Mouse (Mus musculus) brain, embryonic 18.5 days (tissue): ENCODE measurements around the gene Gm38392.

Experiments
- DNase-seq: peaks from one replicate; pipeline ENCODE4 v3.0.0-alpha.2; 2012; ENCODE audit warnings: low read depth, low spot score

Gene Gm38392

DNA sequence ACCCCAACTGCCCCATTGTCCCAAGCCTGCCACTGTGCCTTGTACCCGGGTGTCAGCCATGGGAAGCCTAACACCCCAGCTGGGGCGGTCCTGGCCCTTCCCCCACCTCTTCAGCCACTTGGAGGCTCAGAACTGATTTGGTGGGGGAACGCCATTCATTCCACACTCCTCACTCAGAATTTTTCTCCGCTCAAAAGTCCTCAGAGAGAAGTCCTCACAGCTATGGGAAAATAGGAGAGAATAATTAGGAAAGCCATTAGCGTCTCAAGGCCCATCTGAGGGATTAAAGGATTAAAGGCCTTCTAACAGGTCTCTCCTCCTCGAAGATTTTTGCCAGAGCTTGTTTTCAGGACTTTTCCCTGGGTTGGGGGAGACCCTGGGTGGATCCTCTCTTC lies 49.9 kb downstream of the Gm38392 start:
- no peak for DNase-seq

DNA sequence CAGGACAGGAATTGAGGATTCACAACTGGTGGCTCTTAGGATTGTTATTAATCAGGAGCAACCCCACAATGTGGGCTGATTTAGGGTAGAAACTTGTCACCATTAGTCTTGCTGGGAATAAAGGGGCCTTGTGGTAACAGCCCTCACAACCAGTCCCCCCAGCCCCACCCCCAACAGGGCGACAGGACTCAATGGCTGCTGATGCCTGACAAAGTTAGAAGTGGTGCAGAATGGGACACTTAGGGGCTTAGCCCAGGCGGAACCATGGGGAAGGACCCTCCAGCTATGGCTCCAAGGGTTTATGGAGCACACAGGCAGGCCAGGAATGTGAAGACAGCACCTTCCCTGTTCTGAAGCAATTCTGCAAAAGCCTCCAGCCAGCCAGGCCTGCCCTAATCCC lies 51.4 kb downstream of the Gm38392 start:
- DNase-seq = no peak

DNA sequence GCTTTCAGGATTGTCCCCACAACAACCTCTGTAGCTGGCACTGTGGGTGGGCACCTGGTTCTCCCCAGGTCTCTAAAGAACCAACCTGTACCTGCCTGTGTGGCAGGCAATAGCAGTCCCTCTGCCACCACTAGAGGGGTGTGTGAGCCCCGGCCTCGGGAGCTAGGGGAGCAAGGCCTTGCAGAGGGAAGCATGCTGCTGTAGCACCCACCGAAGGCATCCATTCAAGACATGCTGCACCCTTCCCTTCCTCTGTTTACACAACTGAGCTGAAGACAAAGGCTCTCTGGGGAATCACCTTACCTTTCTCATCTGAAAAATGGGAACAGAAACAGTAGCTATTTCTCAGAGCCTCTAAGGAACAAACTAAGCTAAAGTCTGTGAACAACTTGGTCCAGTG lies 51.8 kb downstream of the Gm38392 start:
- no peak for DNase-seq

DNA sequence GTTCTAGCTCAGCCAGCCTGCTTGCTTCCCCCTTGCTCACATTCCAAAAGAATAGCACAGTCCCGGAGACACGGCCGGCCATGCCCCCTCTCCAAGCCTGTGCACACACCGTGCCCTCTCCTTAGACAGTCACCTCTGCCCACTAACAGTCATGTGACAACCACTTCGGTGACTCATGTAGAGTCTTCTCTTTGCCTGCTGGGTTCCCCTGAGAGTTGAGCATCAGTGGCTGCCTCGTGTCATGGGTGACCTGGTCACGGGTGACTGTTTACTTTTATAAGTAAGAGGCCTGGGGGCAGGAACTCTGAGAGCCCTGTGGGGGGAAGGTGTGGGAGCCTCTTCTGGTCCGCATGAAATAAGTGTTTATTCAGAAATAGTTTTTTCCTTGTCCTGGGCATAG lies 53.0 kb downstream of the Gm38392 start:
- no peak for DNase-seq

DNA sequence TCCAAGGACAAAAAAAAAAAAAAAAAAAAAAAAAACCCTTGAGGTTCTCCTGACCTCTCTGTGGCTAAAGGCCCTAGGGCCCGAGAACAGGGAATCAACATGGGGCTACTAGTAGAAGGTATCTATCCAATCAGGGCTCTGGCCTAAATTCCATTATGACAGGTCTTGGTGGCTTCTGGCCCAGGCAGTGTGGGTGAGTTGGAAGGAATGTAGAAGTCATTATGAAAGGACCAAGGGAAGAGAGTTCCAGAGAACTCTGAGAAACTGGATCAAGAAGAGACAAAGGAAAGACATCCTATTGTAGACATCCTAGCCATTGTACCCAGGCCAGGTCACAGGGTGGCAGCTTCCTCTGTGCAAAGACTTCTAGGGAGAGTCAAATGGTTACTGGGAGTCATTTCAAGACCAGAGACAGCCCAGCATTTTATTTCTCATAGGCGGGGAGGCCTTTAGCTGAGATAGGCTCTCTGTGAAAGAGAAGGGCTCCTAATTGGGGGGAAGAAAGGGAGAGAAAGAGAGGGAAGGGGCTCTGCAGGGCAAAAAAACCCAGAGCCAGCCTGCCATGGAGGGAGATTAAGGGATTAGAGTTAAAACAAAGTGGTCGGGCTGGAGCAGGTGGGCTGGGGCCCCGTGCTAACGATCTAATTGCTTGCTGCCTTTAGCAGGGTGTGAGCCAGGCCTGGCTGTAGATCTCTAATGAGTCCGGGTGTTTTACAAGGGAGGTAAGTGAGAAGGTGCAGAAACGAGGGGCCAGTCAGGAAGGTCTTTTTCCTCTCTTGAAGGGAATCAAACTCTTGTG lies 54.0 kb downstream of the Gm38392 start:
- DNase-seq = no peak

DNA sequence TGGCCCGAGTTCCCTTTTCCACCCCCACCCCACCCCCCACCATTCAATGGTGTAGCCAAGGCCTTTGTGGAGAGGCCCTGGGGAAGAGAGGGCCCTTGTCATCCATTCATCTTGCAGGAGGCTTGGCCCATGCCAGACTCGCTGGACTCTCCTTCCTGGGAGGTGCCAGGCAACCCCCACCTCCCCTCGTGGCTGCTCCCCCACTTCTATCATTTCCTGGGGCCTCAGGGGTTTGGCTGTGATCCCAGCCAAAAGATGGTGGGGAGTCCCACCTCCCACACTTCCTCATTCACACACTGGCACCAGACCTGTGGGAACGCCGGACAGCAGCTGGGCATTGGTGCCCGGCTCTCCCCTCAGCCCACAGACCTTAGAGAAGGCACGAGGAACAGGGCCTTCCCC lies 54.7 kb downstream of the Gm38392 start:
- no peak for DNase-seq

DNA sequence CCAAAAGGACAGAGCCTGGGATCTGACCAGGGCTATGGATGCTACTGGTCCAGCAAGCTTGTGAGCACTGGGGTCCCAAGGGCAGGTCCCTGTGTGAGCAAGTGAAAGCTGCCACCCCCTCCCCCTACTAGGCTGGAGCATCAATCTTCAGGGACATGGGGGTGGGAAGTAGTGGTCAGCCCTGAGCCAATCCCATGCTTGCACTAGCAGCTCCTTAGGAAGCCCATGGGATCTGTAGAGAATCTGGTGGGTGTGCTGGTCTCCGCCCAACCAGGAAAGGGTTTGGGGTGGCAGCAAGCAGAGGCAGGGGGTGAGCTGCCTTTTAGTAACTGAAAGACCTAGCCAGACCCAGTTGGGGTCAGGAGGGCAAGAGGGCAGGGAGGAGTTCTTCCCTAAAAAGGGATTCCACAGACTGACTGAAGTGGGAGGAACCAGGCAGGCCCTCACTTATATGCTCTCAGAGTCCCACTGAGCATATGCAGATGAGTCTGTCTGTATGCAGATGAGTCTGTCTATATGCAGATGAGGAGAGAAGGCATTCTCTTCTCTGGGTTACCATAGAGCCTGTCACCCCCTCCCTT lies 55.9 kb downstream of the Gm38392 start:
- DNase-seq = no peak

DNA sequence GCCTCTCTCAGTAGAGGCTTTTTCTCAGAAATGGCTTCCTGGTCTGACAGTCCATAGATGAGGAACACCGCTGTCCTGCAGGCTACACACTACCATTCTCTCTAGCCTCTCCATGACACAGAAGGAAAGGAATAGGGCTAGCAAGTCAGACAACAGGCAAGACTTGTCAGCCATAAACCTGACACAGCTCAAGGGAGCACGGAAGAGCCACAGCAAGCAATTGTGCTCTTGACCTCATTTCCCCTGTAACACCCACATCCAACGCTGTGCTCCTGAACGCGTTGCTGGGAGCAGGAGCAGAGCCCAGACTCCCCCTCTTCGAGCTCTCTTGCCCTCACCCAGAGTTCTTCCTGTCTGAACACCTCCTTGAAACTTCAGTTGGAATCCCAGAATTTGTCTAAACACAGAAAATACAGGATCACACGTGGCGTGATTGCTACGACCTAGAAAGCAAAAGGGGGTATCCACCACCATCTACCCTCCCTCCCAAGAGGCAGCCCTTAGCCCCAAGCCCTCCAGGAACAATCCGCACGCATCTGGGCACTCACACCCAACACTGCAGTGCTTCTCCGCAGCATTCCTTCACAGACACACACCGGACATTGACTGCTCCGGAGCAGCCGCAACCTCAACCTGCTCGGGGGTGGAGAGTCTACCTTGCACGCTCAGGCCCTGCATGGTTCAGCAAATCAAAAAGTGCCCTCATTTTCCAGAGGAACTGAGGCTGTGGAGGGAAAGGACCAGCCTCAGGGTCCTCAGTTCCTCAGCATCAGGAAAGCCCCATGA lies 56.6 kb downstream of the Gm38392 start:
- no peak for DNase-seq

DNA sequence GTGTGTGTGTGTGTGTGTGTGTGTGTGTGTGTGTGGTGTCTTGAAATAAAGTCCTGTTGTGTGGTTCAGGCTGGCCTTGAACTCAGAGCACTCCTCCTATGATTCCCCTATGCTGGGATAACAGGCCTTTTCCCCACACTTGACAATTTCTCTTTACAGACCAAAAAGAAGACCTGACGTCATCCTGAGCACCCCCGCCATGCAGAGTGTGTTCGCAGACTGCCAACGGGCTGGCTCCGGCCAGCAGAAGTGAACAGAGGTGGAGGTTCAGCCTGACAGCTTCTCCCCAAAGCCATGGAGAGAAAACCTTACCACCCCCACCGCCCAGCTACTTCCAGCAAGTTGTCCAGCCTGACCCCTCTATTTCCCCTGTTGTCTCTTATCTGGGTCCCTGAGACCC lies 57.5 kb downstream of the Gm38392 start:
- DNase-seq = no peak

DNA sequence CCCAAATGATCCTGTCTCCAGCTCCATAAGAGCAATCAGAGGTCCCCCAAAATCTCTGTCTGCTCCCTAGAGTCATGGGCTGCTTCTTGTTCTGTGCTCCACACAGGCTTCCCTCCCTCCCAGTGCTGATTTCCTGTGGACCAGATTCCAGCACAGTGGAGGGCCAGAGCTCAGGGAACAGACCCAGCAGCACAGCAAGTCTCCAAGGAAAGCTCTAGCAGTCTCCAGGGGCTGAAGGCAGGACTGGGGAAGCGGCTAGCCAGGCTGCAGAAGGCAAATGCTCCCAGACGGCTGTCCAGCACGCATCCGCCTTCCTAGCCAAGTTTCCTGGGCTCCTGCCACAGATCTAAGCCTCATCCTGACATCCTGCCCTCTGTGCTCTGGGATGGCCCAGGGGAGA lies 58.1 kb downstream of the Gm38392 start:
- no peak for DNase-seq

DNA sequence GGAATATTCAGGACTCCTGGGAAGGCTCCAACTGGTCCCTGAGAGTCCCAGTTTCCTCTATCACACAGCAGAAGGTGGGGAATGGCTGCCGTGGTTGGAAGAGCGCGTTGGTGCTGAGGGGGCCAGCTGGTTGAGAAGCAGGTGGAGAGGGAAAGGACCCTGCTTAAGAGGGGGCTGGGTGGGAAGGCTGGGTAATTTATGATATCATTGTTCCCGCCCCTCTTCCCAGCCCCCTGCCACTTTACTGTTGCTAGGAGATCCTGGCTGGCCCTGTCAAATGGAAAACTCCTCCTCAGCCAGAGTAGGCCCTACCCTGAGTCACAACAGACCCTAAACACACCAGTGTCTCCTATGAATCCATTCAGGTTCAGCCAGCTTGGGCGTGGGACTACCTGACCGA lies 59.0 kb downstream of the Gm38392 start:
- no peak for DNase-seq

DNA sequence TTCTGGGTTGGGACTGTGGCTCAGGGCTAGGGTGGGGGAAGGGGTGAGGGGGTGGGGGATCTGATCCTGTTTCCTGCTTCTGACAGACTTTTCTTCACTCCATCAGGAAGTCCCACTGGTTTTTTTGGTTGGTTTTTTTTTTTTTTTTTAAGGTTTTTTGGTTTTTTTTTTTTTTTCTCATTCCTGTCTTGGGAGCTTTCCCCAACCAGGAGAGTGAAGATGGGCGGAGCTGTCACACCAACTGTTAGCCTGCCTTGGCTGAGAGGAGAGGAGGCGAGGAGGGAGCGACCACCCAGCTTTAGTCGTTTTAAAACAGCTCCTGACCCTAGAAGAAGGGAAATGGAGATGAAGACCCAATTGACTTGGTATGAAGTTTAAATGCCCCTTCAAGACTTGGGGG lies 59.8 kb downstream of the Gm38392 start:
- no peak for DNase-seq

DNA sequence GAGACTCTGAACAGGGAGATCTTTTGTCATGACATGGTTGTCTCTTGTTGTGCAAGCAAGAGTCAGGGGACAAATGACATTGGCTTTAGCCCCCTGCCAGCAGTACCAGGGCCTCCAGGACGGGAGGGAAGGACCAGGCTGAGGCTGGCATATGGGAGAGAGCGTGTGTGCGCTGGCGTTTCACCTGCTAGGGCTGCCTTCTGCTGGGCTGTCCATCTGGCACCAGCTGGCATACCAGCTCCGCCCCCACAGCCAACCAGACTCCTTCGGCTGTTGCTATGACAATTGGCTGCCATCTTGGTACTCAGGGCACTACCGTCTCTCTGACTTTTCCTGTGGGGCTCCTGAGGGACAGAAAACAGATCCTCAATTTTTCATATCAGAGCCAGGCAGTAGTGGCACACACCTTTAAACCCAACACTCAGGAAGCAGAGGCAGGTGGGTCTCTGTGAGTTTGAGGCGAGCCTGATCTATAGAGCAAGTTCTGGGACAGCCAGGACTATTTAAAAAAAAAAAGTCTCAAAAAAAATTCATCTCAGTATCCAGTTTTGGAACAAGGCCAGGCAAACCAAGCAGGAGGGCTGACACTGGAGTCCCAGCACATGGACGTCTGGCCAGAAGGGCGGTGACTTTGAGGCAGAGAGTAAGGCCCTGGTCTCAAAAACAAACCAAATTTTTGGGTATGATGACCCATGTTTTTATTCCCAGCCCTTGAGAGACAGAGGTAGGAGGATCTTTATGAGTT lies 60.7 kb downstream of the Gm38392 start:
- no peak for DNase-seq

DNA sequence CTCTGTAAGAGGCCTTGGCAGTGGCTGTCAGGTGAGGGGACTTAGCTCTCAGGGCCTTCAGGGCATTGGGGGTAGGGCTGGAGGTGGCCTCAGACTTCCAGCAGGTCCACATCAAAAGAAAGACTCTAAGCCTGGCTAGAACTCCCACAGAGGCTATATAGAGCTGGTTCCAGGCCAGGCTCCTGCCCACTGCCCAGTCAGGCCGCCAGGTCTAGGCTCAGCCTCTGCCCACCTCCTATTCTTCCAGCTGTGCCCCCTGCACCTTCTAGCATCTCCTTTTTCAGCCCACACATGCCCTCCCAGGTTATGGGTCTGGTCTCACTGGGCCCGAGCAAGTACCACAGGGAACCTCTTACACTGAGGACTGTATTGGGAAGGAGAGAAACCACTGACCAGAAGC lies 62.1 kb downstream of the Gm38392 start:
- no peak for DNase-seq

DNA sequence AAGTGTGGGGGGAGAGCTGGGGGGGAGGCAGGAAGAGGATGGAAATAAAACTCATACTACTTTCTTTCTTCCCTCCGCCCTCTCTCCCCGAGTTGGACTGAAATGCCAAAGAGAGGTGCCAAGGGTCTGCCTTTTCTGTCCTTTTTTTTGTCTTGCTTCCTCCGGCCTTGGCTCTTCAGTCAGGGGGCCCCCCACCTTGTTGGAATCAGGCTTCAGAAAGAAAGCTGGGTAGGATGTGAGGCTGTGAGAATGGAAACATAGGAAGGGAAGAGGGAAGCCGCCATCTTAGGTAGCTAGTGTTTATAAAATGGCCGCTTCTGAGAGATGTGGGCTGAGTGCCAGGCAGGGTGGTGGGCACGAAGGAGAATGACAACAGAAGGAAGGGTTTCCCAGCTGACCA lies 64.6 kb downstream of the Gm38392 start:
- DNase-seq = no peak

DNA sequence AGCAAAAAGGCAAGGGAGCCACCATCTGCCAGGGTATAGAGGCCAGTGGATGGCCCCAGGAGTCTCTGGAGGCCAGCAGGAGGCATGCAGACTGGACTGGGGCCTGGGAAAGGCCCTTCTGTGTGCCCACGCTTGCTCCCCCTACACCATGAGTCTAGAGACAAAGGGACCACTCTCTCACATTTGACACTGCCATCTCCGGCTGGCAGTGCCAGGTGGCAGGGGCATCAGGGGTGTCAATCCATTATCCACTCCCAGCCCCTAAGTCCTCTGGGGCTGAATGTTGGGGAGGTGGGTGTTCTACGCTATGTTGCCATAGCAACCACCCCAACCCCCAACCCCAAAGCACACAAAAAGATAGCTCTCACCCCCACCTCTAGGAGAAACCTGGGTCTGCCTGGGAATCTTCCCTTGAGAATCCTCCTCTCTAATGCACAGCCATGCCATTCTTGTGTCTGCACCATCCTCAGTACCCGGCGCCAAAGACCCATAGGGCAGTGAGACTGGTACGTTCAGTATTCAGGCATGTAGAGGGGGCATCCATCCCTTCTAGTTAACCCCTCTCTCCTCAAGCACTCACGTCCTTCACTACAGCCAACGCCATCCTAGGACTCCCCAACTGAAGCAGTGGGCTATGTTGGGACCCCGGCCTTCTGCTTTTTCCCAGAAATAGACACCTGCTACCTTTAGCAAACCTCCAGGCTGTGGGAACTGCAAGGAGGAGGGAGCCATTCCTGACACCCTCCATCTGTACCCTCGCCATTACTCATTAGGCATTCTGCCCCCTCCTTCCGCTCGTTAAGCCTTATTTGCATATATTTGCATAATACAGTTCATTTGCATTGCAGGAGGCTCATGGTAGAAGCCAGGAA lies 65.3 kb downstream of the Gm38392 start:
- DNase-seq = peak; percentile 94

DNA sequence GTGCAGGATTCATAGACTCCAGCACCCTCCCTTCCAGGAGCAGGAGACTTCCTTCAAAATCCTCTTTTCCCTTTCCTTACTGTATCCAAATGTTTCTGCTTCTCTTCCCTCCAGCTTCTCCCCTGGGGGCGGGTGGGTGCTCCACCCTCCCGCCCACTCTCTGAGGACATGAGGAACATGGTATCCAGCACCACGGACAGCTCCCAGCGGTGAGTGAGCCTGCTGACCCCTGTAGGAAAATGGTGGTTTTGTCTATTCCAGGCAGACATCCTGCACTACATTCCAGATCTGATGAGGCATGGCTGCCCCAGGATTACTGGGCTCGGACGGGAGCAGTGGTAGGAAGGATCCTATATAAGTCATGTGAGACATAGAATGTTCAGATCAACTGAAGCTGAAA lies 66.2 kb downstream of the Gm38392 start:
- DNase-seq = no peak

DNA sequence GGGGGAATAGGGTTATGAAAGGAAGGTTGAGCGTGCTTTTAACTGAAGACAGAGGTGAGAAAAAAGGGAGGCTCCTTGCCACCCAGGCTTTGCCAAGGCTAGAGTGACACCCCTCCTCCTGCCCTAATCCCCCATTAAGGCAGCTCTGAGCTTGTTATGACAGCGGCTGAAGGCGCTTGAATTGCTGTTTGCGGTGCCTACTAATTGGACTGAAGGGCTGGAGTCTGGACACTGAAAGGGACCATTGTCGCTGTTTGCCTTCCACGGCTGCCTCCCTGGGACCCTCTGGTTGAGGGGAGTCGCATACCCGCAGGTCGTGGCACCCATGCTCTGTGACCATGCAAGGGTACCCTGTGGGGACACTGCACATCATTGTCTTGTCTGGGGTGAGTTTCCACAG lies 67.1 kb downstream of the Gm38392 start:
- no peak for DNase-seq

DNA sequence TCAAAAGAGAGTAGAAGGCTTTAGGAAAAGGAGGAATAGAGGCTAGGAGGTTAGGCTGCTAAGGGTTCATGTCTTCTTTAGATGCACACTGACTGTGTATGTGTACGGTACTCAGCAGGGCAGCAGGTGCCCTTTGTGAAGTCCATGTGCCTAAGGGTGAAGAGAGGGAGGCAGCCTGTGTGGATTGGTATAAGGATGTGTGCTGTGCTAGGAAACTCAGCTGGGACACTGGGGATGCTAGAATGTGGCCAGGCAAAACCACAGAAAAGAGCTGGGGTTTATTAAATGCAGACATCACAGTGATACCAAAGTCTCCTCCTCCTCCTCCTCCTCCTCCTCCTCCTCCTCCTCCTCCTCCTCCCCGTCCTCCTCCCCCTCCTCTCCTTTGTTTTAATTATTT lies 69.3 kb downstream of the Gm38392 start:
- DNase-seq = no peak

DNA sequence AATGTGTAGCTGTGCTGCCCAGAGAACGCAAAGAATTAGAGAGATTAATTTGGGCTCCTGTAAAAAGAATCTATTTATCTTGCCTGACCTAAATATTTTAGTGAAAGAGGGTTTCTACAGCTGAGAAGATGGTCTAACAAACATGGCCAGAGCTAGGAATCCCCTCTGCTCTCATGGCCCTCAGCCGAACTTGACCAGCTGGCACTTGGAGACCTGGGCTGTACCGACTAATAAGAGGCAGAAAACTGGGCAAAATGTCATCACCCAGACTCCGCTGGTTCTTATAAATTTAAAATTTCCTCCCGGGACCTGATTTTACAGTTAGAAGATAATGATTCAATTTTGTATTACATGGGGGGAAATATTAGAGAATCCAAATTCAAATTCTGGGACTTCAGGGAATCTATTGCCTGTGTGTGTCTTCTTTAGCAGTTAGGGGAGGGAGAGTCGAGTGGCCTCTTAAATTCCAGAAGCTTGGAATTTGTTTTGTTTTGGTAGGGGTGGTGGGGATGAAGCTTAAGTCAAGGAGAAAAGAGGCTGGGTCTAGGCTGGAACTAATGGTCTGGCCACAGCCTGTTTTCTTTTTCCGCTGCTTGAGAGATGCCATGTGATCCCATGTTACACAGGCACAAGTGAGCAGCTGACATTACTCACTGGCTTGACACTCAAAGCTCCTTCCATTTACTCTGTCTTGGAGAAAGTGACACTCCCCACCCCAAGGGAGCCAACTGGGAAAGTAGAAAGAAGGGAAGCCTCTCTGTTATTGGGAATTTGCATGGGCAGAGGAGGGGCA lies 70.3 kb downstream of the Gm38392 start:
- DNase-seq = no peak
